8 mouse cellular contexts compared by ENCODE assay signal in genomic region chr1:37430297-37430840, GRCm38 (mm10). TPM values are rescaled to one million over a fixed set of nuclear protein-coding genes. Genes with fewer than 3 reads are reported as not detected.
DNase-seq lines count a peak whose midpoint lies in the region; ATAC-seq and TF ChIP-seq lines count a peak whose summit lies in the region.

No protein-coding gene starts in this region.

- peak overlapping the region; percentile 97 for H3K9ac ChIP-seq in heart, embryonic 13.5 days
- H3K9ac ChIP-seq in hindbrain, embryonic 12.5 days, result peak overlapping the region; percentile 84
- H3K9ac ChIP-seq in liver, embryonic 13.5 days, result peak overlapping the region; percentile 89
- peak overlapping the region; percentile 89 for H3K9ac ChIP-seq in stomach, embryonic 14.5 days (replicated peaks; ENCODE audit: low read depth, low read length)

- peak overlapping the region; percentile 96 for H3K4me3 ChIP-seq in heart, embryonic 13.5 days
- H3K4me3 ChIP-seq in bone marrow, adult 2 months (replicated peaks; ENCODE audit: control insufficient read depth, low read depth, low read length), result peak overlapping the region; percentile 96
- H3K4me3 ChIP-seq in hindbrain, embryonic 12.5 days, result peak overlapping the region; percentile 91
- peak overlapping the region; percentile 80 for H3K4me3 ChIP-seq in liver, embryonic 13.5 days (replicated peaks)
- H3K4me3 ChIP-seq in stomach, embryonic 14.5 days (ENCODE audit: low read depth, low read length), result peak overlapping the region; percentile 93

- peak overlapping the region; percentile 78 for H3K27ac ChIP-seq in heart, embryonic 13.5 days (replicated peaks)
- H3K27ac ChIP-seq in bone marrow, adult 2 months (ENCODE audit: control insufficient read depth, insufficient read depth, low read depth, low read length, poor library complexity), result peak overlapping the region; percentile 88
- peak overlapping the region; percentile 73 for H3K27ac ChIP-seq in hindbrain, embryonic 12.5 days
- peak overlapping the region; percentile 85 for H3K27ac ChIP-seq in liver, embryonic 13.5 days
- H3K27ac ChIP-seq in stomach, embryonic 14.5 days (ENCODE audit: low read length), result peak overlapping the region; percentile 70

- intact Hi-C loops in heart, postnatal 36 days (cut with DNase I), result loop anchor here (5.0 to 10.0 kb wide), 2 partner anchors 107 to 434 kb away; partner anchors contain the start of gene Tsga10

- H3K27me3 ChIP-seq in heart, embryonic 13.5 days (replicated peaks), result no peaks in the 10 kb centered on the region
- no peaks in the 10 kb centered on the region for H3K27me3 ChIP-seq in hindbrain, embryonic 12.5 days
- H3K27me3 ChIP-seq in liver, embryonic 13.5 days, result no peaks in the 10 kb centered on the region
- no peaks in the 10 kb centered on the region for H3K27me3 ChIP-seq in stomach, embryonic 14.5 days (ENCODE audit: control insufficient read depth, insufficient read depth, low read length)

- no peak for DNase-seq in heart, postnatal 36 days
- no peak for DNase-seq in liver, embryonic 13.5 days
- DNase-seq in gastrocnemius, postnatal 10 days, result no peak
- no peak for DNase-seq in adrenal gland, adult 2 months

- no peak for TF ChIP-seq POLR2A in bone marrow, adult 2 months (IDR thresholded peaks at IDR 0.05; ENCODE audit: borderline replicate concordance, control insufficient read depth, low read depth, low read length)

- H3K4me1 ChIP-seq in heart, embryonic 13.5 days, result peaks cover 30% of the 10 kb centered on the region
- peaks cover 2% of the 10 kb centered on the region for H3K4me1 ChIP-seq in bone marrow, adult 2 months (ENCODE audit: control insufficient read depth, insufficient read depth, low read length)
- peaks cover 22% of the 10 kb centered on the region for H3K4me1 ChIP-seq in hindbrain, embryonic 12.5 days
- H3K4me1 ChIP-seq in liver, embryonic 13.5 days (replicated peaks), result peaks cover 61% of the 10 kb centered on the region
- peaks cover 14% of the 10 kb centered on the region for H3K4me1 ChIP-seq in stomach, embryonic 14.5 days (ENCODE audit: control insufficient read depth, insufficient read depth, low read length)

- peaks cover 60% of the 10 kb centered on the region for H3K36me3 ChIP-seq in heart, embryonic 13.5 days
- H3K36me3 ChIP-seq in hindbrain, embryonic 12.5 days, result peaks cover 36% of the 10 kb centered on the region
- H3K36me3 ChIP-seq in liver, embryonic 13.5 days, result peaks cover 48% of the 10 kb centered on the region
- peaks cover 26% of the 10 kb centered on the region for H3K36me3 ChIP-seq in stomach, embryonic 14.5 days (ENCODE audit: control insufficient read depth, insufficient read depth, low read length)

- no peaks in the 10 kb centered on the region for H3K9me3 ChIP-seq in heart, embryonic 13.5 days
- no peaks in the 10 kb centered on the region for H3K9me3 ChIP-seq in hindbrain, embryonic 12.5 days (replicated peaks)
- no peaks in the 10 kb centered on the region for H3K9me3 ChIP-seq in liver, embryonic 13.5 days (replicated peaks)
- no peaks in the 10 kb centered on the region for H3K9me3 ChIP-seq in stomach, embryonic 14.5 days (ENCODE audit: control insufficient read depth, low read depth, low read length)

- WGBS in heart, embryonic 13.5 days, result 2% methylated on average over 40 of the region's 40 CpGs
- 2% methylated on average over 40 of the region's 40 CpGs for WGBS in bone marrow, adult 2 months
- WGBS in hindbrain, embryonic 12.5 days, result 2% methylated on average over 40 of the region's 40 CpGs
- WGBS in liver, embryonic 13.5 days (ENCODE audit: insufficient replicate concordance), result 1% methylated on average over 40 of the region's 40 CpGs
- WGBS in stomach, embryonic 14.5 days, result 2% methylated on average over 40 of the region's 40 CpGs

- H3K4me2 ChIP-seq in heart, embryonic 13.5 days, result peak overlapping the region; percentile 95
- peak overlapping the region; percentile 62 for H3K4me2 ChIP-seq in hindbrain, embryonic 12.5 days (replicated peaks)
- peak overlapping the region; percentile 90 for H3K4me2 ChIP-seq in liver, embryonic 13.5 days
- peak overlapping the region; percentile 61 for H3K4me2 ChIP-seq in stomach, embryonic 14.5 days (replicated peaks; ENCODE audit: low read depth, low read length)

- TF ChIP-seq CTCF in bone marrow, adult 2 months (IDR thresholded peaks at IDR 0.05; ENCODE audit: control insufficient read depth, insufficient read depth, low read length), result no peak

- ATAC-seq in heart, embryonic 13.5 days (ENCODE audit: extremely low read depth, insufficient number of reproducible peaks, low FRiP score, low TSS enrichment), result no peak
- ATAC-seq in hindbrain, embryonic 12.5 days (ENCODE audit: low FRiP score), result peak; percentile 33
- peak; percentile 67 for ATAC-seq in liver, embryonic 13.5 days (ENCODE audit: low read depth)
- ATAC-seq in stomach, embryonic 14.5 days (ENCODE audit: insufficient number of reproducible peaks, insufficient read depth, low FRiP score, low read depth), result peak; percentile 54; the same call in 1 of the 2 replicates

RNA-seq across cellular contexts. Expression of gene Unc50, which starts 0.4 kb away (rescaled TPM):
- polyA plus RNA-seq in heart, embryonic 13.5 days (2015; fragmentation: Nextera tagmentation; extraction: Ambion mirVana), result 75.9 and 86.4 TPM in 2 replicates
- total RNA-seq in heart, postnatal 36 days (2021), result 10 to 100 TPM; 29.5 to 30.3 TPM
- 9.5 and 22.8 TPM in 2 replicates for polyA plus RNA-seq in bone marrow, adult 2 months (2011; ENCODE audit: insufficient read depth, insufficient read length, low replicate concordance, missing spikeins)
- polyA plus RNA-seq in hindbrain, embryonic 12.5 days (2016; fragmentation: Nextera tagmentation; extraction: Ambion mirVana), result 113 and 114 TPM in 2 replicates
- polyA plus RNA-seq in liver, embryonic 13.5 days (2015; fragmentation: Nextera tagmentation; extraction: Ambion mirVana), result 86.7 and 87.2 TPM in 2 replicates
- polyA plus RNA-seq in stomach, embryonic 14.5 days (2014; fragmentation: Nextera tagmentation; extraction: Ambion mirVana), result 139 and 151 TPM in 2 replicates
- 10 to 100 TPM; 25.8 to 28.0 TPM for total RNA-seq in gastrocnemius, postnatal 10 days (2021)
- total RNA-seq in adrenal gland, adult 2 months (2021), result 10 to 100 TPM; 51.4 to 70.3 TPM
- 77.0 and 88.5 TPM in 2 replicates for polyA plus RNA-seq in adrenal gland, adult 2 months (2012; rRNA removed)

RNA-seq across cellular contexts. Expression of gene Coa5, which starts 0.5 kb away (rescaled TPM):
- 56.8 and 60.0 TPM in 2 replicates for polyA plus RNA-seq in heart, embryonic 13.5 days (2015; fragmentation: Nextera tagmentation; extraction: Ambion mirVana)
- total RNA-seq in heart, postnatal 36 days (2021), result 100 to 1,000 TPM in 1 of 2 experiments, 10 to 100 TPM in 1; 88.1 to 111 TPM
- 26.6 and 28.4 TPM in 2 replicates for polyA plus RNA-seq in bone marrow, adult 2 months (2011; ENCODE audit: insufficient read depth, insufficient read length, low replicate concordance, missing spikeins)
- 52.3 and 53.5 TPM in 2 replicates for polyA plus RNA-seq in hindbrain, embryonic 12.5 days (2016; fragmentation: Nextera tagmentation; extraction: Ambion mirVana)
- 36.8 and 45.2 TPM in 2 replicates for polyA plus RNA-seq in liver, embryonic 13.5 days (2015; fragmentation: Nextera tagmentation; extraction: Ambion mirVana)
- polyA plus RNA-seq in stomach, embryonic 14.5 days (2014; fragmentation: Nextera tagmentation; extraction: Ambion mirVana), result 45.7 and 48.3 TPM in 2 replicates
- 100 to 1,000 TPM in 1 of 2 experiments, 10 to 100 TPM in 1; 92.3 to 105 TPM for total RNA-seq in gastrocnemius, postnatal 10 days (2021)
- 100 to 1,000 TPM in 1 of 2 experiments, 10 to 100 TPM in 1; 100.0 to 113 TPM for total RNA-seq in adrenal gland, adult 2 months (2021)
- 43.3 and 46.8 TPM in 2 replicates for polyA plus RNA-seq in adrenal gland, adult 2 months (2012; rRNA removed)
